Mouse (Mus musculus): ENCODE data around the gene Ubqln4. TPM values are rescaled to one million over a fixed set of nuclear protein-coding genes. Genes with fewer than 3 reads are reported as not detected.

Gene Ubqln4
- total RNA-seq, 2 experiments from 2014 or later = 73.3 to 74.2 TPM

DNA sequence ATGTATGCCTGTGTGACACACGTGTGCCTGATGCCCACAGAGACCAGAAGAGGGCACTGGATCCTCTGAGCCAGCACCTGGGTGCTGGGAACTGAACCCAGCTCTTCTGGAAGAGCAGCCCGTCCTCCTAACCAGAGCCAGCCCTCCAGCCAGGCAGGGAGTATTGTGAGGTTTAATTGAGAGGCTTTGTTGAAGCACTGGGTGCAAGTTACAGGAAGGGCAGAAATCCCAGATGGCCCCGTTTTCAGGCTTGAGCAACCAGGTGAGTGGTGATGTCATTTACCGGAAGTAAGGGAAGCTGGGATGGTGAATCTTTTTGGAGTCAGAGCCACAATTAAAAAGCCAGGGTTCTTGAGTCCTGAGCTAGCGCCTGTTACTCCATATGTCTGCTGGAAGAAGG, 28.5 kb upstream of the Ubqln4 start:
- no peak for DNase-seq

DNA sequence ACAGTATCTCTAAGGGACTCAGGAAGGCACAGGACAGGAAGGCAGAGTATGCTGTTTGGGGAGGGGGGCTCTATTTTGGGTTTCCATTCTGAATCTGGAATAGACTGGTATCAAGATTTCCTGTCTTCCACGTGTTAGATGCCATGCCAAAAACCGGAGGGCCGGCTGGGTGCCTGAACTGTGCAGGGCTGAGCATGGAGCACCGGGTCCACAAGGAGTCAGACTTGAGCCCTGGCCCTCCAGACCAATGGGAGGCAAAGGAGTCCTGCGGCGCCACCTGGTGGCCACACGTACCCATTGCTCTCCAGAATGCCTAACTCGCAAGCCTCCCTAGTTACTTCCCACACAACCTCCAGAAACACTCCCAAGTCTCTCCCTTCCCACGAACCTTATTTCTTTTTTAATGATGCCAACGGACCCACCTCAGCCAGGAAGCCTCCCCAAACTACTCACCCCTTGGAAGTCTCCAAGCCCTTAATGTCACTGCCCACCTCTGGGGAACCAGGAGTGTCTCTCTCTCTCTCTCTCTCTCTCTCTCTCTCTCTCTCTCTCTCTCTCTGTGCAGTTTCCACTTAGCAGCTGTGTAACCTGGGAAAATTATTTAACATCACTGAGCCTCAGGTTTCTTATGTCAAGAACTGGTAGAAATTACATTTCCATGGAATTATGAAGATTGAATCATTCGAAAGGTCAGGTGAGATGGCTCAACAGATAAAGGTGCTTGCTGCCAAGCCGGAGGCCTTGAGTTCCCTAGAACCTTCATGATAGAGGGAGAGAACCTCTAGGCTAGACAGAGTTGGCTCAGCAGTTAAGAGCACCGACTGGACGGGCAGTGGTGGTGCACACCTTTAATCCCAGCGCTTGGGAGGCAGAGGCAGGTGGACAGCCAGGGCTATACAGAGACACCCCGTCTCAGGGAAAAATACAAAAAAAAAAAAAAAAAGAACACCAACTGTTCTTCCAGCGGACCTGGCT, 27.1 kb upstream of the Ubqln4 start:
- peak; percentile 88 to 92 for DNase-seq

DNA sequence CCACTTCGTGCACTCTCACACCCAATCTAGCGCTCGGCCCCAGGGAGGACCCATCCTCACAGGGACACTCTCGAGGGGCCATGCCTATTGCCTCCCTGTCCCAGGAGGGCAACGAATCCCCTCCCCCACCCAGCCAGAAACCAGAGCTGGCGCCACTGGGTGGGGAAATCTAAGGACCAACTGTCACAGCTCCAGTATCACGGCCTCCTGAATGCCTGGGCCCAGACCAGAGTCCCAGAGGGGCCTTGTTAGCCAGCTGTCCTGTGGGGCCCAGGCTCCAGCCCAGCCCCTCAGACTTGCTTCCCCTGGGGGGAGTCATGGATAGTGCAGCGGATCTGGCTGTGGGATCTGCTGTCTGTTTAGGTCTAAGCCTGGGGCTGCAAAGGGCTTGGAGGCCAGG, 26.0 kb upstream of the Ubqln4 start:
- peak in 1 of 2 experiments; percentile 35 for DNase-seq

DNA sequence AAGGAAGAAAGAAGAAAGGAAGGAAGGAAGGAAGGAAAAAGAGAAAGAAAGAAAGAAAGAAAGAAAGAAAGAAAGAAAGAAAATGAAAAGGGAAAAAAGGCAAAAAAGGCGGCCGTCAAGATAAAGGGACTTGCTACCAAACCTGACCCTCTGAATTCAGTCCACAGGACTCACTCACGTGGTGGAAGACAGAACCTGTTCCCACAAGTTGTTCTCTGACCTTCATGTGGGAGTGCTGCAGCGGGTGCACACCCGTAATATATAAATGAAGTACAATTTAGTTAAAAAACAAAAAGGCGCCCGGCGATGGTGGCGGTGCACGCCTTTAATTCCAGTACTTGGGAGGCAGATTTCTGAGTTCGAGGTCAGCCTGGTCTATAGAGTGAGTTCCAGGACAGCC, 24.9 kb upstream of the Ubqln4 start:
- no peak for DNase-seq

DNA sequence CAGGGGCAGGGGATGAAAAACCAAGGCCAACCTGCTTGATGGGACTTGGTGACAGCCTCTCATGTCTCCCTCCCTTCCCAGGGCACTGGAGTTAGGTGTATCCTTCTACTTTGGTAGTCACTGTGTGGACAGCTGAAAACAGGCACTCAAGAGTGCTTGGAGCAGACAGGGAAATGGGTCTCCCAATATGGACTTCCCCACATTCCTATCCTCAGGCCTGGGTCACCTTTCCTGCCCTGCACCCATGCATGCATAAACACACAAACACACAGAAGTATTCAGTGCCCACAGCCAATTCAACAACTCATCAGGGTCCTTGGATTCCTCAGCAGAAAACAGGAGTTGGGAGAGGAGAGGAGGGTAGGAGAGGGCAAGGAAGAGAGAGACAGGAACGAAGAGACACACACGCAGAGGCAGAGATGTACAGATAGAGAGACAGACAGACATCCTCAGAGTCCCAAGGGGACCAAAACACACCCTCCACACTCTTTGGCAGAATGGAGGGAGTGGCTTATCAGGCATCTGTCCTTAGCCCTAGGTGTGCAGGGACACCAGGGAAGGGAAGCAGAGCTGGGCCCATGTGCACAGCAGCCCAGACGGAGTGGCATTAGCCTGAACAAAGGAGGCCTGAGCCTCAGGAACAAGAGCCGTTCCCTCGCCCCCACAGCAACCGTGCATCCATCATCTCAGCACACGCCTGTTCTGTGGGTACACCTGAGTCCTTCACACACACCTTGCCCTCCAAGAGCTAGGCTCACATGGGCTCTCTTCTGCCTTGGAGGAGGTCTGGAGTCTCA, 24.2 kb upstream of the Ubqln4 start:
- DNase-seq = no peak

DNA sequence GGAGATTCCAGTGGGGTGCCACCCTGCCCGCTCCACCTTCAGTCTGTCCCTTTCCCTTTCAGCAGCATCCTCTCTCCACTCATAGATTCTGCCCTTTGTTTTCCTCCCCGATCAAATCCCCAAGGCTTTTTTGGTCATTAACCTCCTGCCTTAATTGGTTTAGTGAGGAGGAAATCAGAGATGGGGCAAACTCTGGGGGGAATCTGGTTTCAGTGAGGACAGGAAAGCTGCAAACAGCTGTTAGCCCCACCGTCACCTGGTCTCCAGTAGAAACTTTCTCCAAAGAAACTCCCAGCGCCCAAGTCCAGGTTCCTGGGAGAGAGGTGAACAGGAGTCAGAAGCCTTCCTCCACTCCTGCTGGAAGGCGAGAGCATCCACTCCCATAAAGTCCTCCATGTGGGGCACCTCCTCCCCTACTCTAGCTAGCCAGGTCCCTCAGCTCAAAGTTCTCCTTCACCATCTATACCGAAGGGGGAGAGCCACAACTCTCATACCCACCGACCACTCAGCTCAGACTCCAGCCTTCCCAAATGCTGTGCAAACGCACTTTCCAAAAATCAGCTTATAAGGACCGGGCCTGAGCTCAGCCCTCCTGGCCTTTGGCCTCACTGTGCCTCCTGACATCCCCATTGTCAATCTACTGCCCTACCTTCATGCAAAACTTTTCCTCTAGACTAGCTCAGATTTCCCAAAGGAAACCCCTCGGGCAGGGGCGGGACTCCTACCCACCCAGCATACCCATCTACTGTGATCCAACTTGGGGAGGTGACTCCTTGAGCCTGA, 23.3 kb upstream of the Ubqln4 start:
- no peak for DNase-seq

DNA sequence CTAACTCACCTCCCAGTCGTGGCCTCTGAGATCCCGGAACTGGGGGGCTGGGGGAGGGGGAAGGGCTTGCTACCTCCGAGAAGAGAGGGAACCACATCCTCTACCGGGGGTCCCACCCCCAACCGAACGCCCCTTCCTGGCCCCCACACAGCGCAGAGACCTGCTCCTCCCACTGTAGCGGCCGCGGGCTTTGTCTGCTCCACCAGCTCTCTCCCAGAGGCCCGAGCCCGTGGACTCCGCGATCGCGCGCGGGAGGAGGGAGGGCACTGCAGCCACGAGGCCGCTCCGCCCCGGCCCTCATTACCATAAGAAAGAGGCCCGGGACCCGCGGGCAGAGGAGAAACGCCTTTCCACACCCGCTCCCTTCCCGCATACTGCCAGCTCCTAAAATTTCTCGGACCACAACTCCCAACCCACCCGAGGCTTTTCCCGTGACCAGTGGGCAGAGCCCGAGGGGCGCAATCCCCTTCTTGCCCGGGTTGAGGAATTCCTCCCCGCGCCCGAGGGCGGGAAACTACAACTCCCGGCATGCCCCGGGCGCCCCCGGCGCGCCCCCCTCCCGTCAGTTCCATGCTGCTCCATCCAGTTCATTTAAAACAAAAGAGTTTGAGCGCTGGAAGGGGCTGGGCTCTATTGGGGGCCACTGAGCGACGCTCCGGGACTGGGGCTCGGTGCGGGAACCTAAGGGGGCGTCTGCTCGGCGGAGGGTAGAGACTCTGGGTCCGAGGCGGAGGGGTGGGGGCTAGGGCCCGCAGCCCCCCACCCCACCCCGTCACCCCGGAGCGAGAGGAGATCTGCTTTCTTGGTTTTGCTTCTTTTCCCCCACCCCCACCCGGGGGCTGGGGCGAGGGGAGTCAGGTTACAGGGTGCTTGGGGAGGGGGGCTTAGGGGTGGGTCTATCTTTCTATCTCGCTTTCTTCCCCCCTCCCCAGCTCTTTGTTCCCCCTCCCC, 21.9 kb upstream of the Ubqln4 start:
- peak; percentile 90 to 94 for DNase-seq

DNA sequence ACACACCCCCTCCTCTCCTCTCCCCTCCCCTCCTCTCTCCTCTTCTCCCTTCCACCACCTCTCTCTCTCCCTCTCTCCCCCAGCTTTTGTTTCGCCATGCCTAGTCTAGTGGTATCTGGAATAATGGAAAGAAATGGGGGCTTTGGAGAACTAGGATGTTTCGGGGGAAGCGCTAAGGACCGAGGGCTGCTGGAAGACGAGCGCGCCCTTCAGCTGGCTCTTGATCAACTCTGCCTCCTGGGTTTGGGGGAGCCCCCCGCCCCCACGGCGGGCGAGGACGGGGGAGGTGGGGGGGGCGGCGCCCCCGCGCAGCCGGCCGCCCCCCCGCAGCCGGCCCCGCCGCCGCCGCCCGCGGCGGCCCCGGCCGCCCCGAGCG, 21.3 kb upstream of the Ubqln4 start, which contains the start of gene Mex3a:
Gene Mex3a (plus strand): TSS at position 97 of the 376 bp plus-strand sequence.
- no peak for DNase-seq

DNA sequence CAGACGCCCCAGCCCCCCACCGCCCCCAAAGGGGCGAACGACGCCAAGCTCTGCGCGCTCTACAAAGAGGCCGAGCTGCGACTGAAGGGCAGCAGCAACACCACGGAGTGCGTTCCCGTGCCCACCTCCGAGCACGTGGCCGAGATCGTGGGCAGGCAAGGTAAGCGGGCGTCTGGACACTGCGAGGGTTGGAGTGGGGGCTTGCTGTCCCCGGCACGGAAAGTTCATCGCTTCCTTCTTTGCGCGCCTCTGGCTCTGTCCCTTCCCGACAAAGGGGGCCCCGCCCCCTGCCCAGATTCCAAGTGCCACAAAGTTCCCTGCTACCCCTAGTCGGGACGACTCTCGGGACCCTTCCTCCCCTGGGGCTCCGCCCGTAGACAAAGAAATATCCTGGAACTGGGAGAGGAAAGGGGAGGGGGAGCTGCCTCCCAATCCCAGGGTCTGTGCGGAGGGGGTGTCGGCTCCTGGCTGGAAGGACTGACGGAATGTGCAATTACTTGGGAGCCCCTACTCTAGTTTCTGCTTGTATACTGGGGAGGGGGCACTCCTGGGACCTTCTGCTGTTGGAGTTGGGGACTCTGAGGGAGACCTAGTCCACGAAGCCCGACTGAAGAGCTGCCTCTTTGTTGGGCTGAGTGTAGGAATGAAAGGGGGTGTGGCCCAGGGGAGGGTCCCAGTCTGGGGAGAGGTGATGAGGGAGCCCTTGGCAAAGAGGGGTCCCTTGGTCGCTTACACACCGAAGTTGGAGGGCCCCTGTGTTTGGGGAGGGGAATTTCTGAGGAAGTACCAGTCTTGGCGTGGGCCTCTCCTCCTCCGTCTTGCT, 20.7 kb upstream of the Ubqln4 start:
- peak in 1 of 2 experiments; percentile 41 for DNase-seq

DNA sequence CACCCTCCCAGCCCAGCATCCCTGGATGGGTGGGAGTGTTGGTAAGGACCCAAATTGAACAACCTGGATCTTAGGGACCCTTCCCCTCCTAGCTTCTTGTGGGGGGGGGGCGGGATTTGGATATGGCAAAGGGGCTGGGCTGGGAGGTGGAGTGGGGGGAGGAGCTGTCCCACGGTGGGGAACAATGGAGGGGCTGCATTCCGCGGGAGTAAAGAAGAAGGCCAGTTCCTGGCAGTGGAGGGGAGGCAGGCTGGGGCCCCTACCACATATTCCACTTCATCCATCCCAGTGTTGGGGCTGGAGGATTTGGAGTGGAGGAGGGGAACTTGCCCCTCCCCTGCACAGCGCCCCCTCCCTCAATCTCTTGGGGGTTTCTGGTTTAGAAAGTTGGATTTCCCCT, 19.9 kb upstream of the Ubqln4 start:
- DNase-seq = no peak

DNA sequence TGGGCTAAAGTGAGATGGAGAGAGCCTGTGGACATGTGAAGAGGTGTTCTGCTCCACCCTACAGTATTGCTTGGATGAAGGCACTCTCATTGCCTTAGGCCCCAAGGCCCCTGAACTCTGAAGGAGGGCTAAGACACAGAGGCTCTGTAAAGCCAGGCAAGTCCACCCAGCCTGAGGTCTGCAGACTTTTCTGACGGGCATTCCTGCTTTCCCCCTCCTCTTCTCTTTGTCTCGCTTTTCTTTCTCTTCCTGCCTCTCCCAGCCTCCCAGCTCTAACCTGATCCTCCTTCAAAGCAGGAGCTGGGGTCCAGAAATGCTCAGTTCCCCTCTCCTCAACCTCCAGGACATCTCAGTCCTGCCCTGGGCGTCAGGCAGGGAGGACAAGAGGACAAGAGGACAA, 18.6 kb upstream of the Ubqln4 start:
- DNase-seq = no peak

DNA sequence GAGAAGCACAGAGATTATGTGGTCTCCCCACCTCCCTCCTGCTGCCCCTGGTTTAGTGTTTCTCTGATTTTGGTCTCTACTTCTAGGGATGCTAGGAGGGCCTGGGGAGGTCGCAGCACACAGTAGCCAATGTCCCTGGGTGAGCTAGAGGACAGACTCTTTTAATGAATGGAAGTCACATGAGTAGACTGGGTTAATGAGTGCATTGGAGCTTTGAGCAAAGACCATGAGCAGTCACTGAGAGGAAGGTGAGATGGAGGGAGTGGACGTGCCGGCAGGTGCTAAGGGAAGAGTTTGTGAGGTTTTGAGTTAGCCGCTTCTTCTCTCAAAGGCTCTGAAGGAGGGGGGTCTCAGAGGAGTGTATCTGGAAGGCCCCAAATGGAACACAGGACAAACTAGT, 18.0 kb upstream of the Ubqln4 start:
- no peak for DNase-seq

DNA sequence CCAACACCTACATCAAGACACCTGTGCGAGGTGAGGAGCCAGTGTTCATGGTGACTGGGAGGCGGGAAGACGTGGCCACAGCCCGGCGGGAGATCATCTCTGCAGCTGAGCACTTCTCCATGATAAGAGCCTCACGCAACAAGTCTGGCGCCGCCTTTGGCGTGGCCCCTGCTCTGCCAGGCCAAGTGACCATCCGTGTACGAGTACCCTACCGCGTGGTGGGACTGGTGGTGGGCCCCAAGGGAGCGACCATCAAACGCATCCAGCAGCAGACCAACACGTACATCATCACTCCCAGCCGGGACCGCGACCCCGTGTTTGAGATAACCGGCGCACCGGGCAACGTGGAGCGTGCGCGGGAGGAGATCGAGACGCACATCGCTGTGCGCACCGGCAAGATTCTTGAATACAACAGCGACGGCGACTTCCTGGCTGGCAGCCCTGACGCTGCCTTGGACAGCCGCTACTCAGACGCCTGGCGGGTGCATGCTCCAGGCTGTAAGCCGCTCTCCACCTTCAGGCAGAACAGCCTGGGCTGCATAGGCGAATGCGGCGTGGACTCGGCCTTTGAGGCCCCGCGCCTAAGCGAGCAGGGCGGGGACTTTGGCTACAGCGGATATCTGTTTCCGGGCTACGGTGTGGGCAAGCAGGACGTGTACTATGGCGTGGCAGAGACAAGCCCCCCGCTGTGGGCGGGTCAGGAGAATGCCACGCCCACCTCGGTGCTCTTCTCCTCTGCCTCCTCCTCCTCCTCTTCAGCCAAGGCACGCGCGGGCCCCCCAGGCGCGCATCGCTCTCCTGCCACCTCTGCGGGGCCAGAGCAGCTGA, 17.2 kb upstream of the Ubqln4 start:
- peak; percentile 86 to 89 for DNase-seq

DNA sequence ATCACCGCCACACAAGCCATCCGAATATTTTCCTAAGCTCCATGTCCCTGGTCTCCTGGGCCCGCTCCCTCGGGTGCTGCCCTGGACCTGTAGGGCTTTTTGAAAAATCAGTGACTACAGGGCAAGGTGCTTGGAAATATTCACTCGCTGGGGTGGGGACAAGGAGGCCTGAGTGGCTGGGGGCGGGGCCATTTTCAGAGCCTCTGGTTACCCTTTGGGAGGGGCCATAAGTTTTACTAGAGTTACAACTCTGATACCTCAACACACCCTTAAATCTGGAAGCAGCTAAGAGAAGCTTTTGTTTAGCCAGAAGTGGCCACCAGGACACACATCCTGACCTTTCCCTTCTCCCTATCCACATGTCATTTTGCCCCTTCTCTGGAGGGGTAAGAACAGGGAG, 16.4 kb upstream of the Ubqln4 start:
- no peak for DNase-seq

DNA sequence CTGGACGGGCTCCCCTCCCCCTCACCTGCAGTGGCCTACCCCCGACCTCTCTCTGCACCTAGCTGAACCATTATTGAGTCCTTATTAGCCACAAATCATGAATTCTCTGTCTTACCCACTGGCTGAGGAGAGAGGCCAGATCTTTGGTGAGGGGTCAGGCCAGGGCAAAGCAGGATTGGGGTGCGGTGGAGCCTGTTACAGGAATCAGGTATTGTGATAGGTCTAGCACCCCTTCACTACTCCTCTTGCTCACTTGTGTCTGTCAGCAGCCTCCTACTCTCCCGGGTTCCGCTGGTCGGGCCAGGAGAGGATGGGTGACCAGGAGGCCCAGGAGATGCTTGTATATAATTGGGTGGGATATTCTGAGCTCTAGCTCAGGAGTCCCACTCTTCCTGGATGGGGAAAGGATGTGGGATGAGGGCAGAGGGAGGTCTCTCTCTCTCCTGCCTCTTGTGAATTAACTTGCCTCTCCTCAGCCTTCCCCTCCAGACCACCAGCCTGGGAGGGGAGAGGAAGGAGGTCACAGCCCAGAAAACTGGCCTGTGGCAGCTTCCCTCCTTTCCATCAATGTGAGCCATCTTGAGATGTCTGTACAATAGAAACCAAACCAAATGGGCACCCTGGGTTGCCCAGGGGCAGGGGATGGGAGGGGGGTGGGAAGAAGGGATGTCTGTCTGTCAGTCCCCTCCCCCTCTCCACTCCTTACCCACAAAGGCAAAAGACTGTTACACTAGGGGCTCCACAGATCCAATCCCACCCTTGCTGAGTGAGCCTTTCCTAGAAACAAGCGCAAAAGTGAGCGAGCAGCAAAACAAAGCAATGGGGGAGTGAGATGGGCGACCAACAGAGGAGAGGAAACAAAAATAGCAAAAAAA, 15.1 kb upstream of the Ubqln4 start:
- no peak for DNase-seq

DNA sequence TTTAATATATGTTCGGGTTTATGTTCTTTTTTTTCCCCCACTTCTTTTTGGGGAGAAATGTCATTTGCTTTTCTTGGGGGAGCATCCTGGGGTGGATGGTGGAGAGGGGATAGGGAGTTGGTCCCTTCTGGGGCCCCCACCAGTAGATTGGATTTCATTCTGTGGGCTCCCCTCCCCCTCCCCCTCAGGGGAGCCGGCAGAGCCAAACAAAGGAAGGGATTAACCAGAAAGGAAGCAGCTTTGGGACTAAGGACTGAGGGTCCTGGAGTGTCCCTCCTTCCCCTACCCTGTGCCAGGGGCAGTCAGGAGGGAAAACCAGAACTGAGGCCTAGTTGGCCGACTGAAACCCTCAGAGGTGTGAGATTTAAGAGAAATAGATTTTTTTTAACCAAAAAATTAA, 14.2 kb upstream of the Ubqln4 start:
- no peak for DNase-seq

DNA sequence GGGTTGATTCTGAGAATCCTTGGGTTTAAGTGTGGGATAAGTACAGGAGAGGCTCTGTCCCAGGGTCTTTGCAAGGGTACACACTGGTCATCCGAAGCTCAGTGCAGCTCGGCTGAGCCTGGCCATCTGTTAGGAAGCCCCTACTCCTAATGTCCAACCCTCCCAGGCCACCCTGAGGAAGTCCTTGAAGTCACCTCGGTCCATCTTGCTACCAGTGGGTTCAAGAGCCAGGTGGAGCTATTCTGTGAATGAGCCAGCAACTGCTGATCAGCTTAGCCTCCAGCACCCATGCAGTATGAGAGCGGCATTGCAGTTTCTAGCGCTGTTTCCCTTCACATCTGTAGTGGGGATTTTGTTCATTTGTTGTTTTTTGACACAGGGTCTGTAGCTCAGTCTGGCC, 13.5 kb upstream of the Ubqln4 start:
- no peak for DNase-seq

Measured in adrenal gland, postnatal 36 days (tissue).